Mouse (Mus musculus): ENCODE data around the gene Slc43a2. TPM values are rescaled to one million over a fixed set of nuclear protein-coding genes. Genes with fewer than 3 reads are reported as not detected.
"Not testable (repeated sequence)": the region's sequence is repeated elsewhere in the genome, so short reads cannot be mapped to it uniquely, and the experiment has no call there.

The Slc43a2 gene
- polyA plus RNA-seq, 1 experiment from 2014 or later, result 3.2 TPM

DNA sequence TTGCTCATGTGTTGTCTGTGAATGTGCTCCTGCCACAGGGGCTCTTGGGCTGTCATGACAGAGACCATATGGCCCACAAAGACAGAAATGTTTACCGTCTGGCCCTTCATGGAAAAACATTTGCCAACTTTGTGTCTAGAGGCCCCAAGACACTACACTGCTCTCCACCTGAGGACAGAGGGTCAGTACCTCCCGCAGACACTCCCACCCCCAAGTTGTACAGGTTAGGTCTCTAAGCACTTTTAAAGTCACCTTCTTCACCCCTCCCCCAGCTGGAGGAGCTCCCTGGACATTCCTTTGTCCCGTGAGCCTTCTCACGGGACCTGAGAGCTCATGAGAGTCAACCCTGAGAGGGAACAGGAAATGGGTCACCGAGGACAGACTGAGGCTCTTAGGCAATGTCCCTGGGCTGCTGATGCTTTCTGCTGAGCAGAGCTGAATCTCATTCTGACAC, 18.2 kb downstream of the Slc43a2 start:
- no peak for ATAC-seq (replicated peaks; ENCODE audit: insufficient number of reproducible peaks, low FRiP score, low TSS enrichment, low read depth)
- 39% methylated on average over 5 of the region's 5 CpGs for WGBS
- no peak overlapping the region for H3K4me3 ChIP-seq (ENCODE audit: low read depth, low read length)
- H3K27ac ChIP-seq (replicated peaks; ENCODE audit: low read depth, low read length), result no peak overlapping the region
- no peaks in the 10 kb centered on the region for H3K27me3 ChIP-seq (ENCODE audit: control insufficient read depth, insufficient read depth, low read length)
- no peak for DNase-seq (ENCODE audit: low spot score)
- H3K4me2 ChIP-seq (ENCODE audit: low read depth, low read length), result no peak overlapping the region
- peaks cover 10% of the 10 kb centered on the region; the same call in 1 of the 2 replicates for H3K4me1 ChIP-seq (ENCODE audit: control insufficient read depth, insufficient read depth, low read length)
- H3K36me3 ChIP-seq (replicated peaks; ENCODE audit: control insufficient read depth, insufficient read depth, low read depth, low read length), result no peaks in the 10 kb centered on the region
- H3K9me3 ChIP-seq (replicated peaks; ENCODE audit: control insufficient read depth, low read length), result no peaks in the 10 kb centered on the region
- H3K9ac ChIP-seq (replicated peaks; ENCODE audit: low read length), result no peak overlapping the region

DNA sequence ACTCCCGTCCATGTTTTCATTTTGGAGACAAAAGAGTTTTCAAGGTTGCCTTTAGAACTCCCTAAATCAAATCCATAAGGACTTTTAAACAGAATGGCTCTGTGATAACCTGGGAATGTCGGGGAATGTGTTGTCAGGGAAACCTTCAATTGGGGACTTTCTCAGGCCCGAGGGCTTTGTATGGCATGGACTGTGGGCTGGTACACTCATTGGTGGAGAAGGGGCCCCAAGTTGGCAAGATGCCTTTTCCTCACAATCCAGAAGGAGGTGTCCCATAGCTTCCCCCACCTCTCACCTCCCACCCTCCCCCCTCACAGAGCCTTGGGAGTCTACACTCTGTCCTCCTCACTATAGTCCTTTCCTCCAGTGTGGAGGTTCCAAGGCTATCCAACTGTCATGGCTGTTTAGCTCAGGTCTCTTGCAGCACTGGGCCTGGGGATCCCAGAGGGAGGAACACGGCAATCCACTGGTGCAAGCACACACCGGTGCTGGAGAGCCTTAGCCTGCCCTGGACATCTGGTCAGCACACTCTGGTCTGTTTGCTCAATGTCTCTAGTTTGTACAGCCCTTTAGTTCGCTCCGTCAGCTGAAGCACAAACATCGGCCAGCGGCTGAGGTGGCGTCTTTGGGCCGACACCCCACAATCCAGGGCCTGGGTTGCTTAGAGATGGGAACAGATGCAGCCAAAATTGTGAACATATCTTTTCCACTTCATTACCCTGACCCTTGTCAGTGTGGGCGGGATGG, 18.9 kb downstream of the Slc43a2 start:
- no peak overlapping the region for H3K9ac ChIP-seq (replicated peaks; ENCODE audit: low read length)
- no peak overlapping the region for H3K4me3 ChIP-seq (ENCODE audit: low read depth, low read length)
- no peak overlapping the region for H3K27ac ChIP-seq (replicated peaks; ENCODE audit: low read depth, low read length)
- 53% methylated on average over 12 of the region's 12 CpGs for WGBS
- DNase-seq (ENCODE audit: low spot score), result no peak
- H3K4me2 ChIP-seq (ENCODE audit: low read depth, low read length), result no peak overlapping the region
- no peaks in the 10 kb centered on the region for H3K27me3 ChIP-seq (ENCODE audit: control insufficient read depth, insufficient read depth, low read length)
- 0 out of 2 replicates have a peak, but pooled peaks have one; percentile 27 for ATAC-seq (replicated peaks; ENCODE audit: insufficient number of reproducible peaks, low FRiP score, low TSS enrichment, low read depth)
- H3K36me3 ChIP-seq (replicated peaks; ENCODE audit: control insufficient read depth, insufficient read depth, low read depth, low read length), result no peaks in the 10 kb centered on the region
- no peaks in the 10 kb centered on the region for H3K9me3 ChIP-seq (replicated peaks; ENCODE audit: control insufficient read depth, low read length)
- H3K4me1 ChIP-seq (ENCODE audit: control insufficient read depth, insufficient read depth, low read length), result peaks cover 10% of the 10 kb centered on the region; the same call in 1 of the 2 replicates

DNA sequence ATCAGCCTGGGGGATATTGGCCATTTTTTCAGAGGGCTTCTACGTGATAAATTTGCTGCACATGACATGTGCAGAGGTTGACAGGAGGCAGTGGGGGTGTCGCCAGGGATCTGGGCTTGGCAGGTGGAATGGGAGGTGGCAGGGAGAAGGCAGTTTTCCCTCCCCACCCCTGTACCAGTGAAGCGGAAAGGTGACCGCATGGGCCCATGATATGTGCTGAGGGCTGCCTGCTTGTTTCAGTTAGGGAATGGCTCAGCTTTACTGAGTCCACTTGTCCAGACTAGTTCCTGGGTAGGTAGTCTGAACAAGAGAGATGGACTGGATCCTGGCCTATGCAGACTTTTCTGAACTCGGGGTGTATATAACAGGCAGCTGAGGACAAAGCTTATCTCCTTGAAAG, 19.8 kb downstream of the Slc43a2 start:
- Histone ChIP-seq H3K9ac (replicated peaks; ENCODE audit: low read length) (no peak overlapping the region), H3K27ac (replicated peaks; ENCODE audit: low read depth, low read length) (no peak overlapping the region), H3K36me3 (replicated peaks; ENCODE audit: control insufficient read depth, insufficient read depth, low read depth, low read length) (no peaks in the 10 kb centered on the region), H3K9me3 (replicated peaks; ENCODE audit: control insufficient read depth, low read length) (no peaks in the 10 kb centered on the region), H3K27me3 (ENCODE audit: control insufficient read depth, insufficient read depth, low read length) (no peaks in the 10 kb centered on the region), H3K4me2 (ENCODE audit: low read depth, low read length) (no peak overlapping the region), H3K4me3 (ENCODE audit: low read depth, low read length) (no peak overlapping the region), H3K4me1 (ENCODE audit: control insufficient read depth, insufficient read depth, low read length) (peaks cover 10% of the 10 kb centered on the region; the same call in 1 of the 2 replicates)
- WGBS, result 91% methylated on average over 5 of the region's 5 CpGs
- ATAC-seq (replicated peaks; ENCODE audit: insufficient number of reproducible peaks, low FRiP score, low TSS enrichment, low read depth), result no peak
- DNase-seq (ENCODE audit: low spot score), result no peak

DNA sequence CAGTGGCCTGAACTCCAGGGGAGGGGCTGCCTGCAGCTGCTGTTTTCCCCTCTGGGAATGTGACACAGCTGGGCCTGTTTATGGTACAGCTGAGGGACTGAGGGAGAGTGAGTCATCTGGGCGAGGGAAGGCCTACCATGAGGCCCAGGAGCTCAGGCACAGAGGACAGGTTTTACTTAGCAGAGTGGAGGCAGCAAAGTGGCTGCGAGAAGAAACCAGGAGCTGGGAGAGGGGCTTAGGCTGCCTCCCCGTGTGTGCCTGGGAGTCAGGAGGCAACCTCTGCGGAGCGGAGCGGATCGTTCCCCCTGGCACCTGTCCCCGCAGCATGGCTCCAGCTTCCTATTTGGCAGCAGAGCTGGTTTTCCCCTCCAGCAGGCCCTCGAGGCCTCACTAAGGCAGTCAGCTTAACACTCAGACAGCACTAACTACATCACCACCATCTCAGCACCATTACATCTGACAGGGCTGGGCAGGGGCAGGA, 20.5 kb downstream of the Slc43a2 start:
- Histone ChIP-seq H3K9ac (replicated peaks; ENCODE audit: low read length) (peak overlapping the region; percentile 25; the same call in 1 of the 2 replicates), H3K9me3 (replicated peaks; ENCODE audit: control insufficient read depth, low read length) (no peaks in the 10 kb centered on the region), H3K27ac (replicated peaks; ENCODE audit: low read depth, low read length) (no peak overlapping the region), H3K4me1 (ENCODE audit: control insufficient read depth, insufficient read depth, low read length) (peaks cover 10% of the 10 kb centered on the region; the same call in 1 of the 2 replicates), H3K4me2 (ENCODE audit: low read depth, low read length) (no peak overlapping the region), H3K36me3 (replicated peaks; ENCODE audit: control insufficient read depth, insufficient read depth, low read depth, low read length) (no peaks in the 10 kb centered on the region), H3K27me3 (ENCODE audit: control insufficient read depth, insufficient read depth, low read length) (no peaks in the 10 kb centered on the region), H3K4me3 (ENCODE audit: low read depth, low read length) (no peak overlapping the region)
- 68% methylated on average over 9 of the region's 9 CpGs for WGBS
- ATAC-seq (replicated peaks; ENCODE audit: insufficient number of reproducible peaks, low FRiP score, low TSS enrichment, low read depth), result no peak
- DNase-seq (ENCODE audit: low spot score), result peak; percentile 31

DNA sequence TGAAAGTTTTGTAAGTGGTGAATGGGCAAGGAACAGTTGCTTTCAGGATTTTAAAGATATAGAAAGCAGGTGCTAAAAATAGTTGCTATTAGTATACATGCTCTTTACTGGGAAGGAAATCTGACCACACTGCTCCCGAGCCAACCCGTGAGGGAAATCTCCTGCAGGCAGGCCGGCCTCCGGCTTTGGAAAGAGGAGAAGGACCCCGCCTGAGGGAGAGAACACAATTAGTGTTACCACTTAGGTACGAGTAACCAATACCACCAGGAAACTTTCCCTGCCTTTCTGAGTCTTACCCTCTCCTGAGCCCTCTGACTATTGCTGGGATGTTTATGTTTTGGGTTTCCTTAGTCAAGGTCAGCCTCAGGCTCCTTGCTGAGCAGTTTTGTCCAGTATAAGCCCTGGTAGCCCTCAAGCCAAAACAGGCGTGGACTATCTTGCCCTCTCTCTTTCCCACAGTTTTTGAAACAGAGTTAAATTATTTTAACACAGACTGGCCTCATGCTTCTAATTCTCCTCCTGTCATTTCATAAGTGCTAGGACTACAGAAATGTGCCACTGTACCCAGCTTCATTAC, 21.5 kb downstream of the Slc43a2 start:
- ATAC-seq (replicated peaks; ENCODE audit: insufficient number of reproducible peaks, low FRiP score, low TSS enrichment, low read depth), result no peak
- Histone ChIP-seq H3K27me3 (ENCODE audit: control insufficient read depth, insufficient read depth, low read length) (no peaks in the 10 kb centered on the region), H3K4me1 (ENCODE audit: control insufficient read depth, insufficient read depth, low read length) (peaks cover 10% of the 10 kb centered on the region; the same call in 1 of the 2 replicates), H3K4me2 (ENCODE audit: low read depth, low read length) (no peak overlapping the region), H3K9me3 (replicated peaks; ENCODE audit: control insufficient read depth, low read length) (no peaks in the 10 kb centered on the region), H3K4me3 (ENCODE audit: low read depth, low read length) (no peak overlapping the region), H3K9ac (replicated peaks; ENCODE audit: low read length) (no peak overlapping the region), H3K36me3 (replicated peaks; ENCODE audit: control insufficient read depth, insufficient read depth, low read depth, low read length) (no peaks in the 10 kb centered on the region), H3K27ac (replicated peaks; ENCODE audit: low read depth, low read length) (no peak overlapping the region)
- peak; percentile 70 for DNase-seq (ENCODE audit: low spot score)
- 17% methylated on average over 7 of the region's 7 CpGs for WGBS

DNA sequence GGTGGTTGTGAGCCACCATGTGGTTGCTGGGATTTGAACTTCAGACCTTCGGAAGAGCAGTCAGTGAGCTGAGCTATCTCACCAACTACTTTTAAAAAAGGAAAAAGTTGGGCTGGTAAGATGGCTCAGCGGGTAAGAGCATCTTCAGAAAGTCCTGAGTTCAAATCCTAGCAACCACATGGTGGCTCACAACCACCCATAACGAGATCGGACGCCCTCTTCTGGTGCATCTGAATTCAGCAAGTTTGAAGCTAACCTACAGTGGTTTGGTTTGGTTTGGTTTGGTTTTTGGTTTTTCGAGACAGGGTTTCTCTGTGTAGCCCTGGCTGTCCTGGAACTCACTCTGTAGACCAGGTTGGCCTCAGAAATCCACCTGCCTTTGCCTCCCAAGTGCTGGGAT, 24.5 kb downstream of the Slc43a2 start:
- H3K4me2 ChIP-seq (ENCODE audit: low read depth, low read length); H3K4me3 ChIP-seq (ENCODE audit: low read depth, low read length); H3K9ac ChIP-seq (replicated peaks; ENCODE audit: low read length); H3K27me3 ChIP-seq (ENCODE audit: control insufficient read depth, insufficient read depth, low read length); H3K9me3 ChIP-seq (replicated peaks; ENCODE audit: control insufficient read depth, low read length); DNase-seq (ENCODE audit: low spot score); H3K27ac ChIP-seq (replicated peaks; ENCODE audit: low read depth, low read length); H3K4me1 ChIP-seq (ENCODE audit: control insufficient read depth, insufficient read depth, low read length); H3K36me3 ChIP-seq (replicated peaks; ENCODE audit: control insufficient read depth, insufficient read depth, low read depth, low read length); ATAC-seq (replicated peaks; ENCODE audit: insufficient number of reproducible peaks, low FRiP score, low TSS enrichment, low read depth): not testable (repeated sequence)
- 95% methylated on average over 6 of the region's 6 CpGs for WGBS

DNA sequence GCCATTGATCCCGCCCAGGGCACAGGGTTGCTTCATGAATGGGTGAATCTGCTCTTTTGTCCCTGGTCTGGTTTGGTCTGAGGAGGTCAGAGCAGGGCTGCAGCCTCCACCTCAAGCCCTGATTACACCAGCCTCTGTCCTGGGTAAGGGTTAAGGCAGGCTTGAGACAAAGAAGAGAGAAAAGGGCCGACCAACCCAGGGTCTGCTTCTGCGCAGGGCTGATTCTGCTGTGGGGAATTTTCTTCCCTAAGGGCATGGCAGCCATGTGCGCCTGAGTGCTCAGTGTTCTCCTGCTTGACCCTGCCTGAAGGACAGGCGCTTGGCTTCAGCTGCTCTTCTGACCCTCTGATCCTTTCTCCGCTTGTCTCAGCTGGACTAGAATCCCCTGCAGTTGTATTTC, 25.6 kb downstream of the Slc43a2 start:
- Histone ChIP-seq H3K4me1 (ENCODE audit: control insufficient read depth, insufficient read depth, low read length) (0 out of 2 replicates have a peak, but pooled peaks cover 1% of the 10 kb centered on the region), H3K9me3 (replicated peaks; ENCODE audit: control insufficient read depth, low read length) (no peaks in the 10 kb centered on the region), H3K4me3 (ENCODE audit: low read depth, low read length) (no peak overlapping the region), H3K27ac (replicated peaks; ENCODE audit: low read depth, low read length) (no peak overlapping the region), H3K9ac (replicated peaks; ENCODE audit: low read length) (no peak overlapping the region), H3K4me2 (ENCODE audit: low read depth, low read length) (no peak overlapping the region), H3K27me3 (ENCODE audit: control insufficient read depth, insufficient read depth, low read length) (no peaks in the 10 kb centered on the region), H3K36me3 (replicated peaks; ENCODE audit: control insufficient read depth, insufficient read depth, low read depth, low read length) (no peaks in the 10 kb centered on the region)
- 54% methylated on average over 6 of the region's 6 CpGs for WGBS
- ATAC-seq (replicated peaks; ENCODE audit: insufficient number of reproducible peaks, low FRiP score, low TSS enrichment, low read depth), result no peak
- DNase-seq (ENCODE audit: low spot score), result no peak

DNA sequence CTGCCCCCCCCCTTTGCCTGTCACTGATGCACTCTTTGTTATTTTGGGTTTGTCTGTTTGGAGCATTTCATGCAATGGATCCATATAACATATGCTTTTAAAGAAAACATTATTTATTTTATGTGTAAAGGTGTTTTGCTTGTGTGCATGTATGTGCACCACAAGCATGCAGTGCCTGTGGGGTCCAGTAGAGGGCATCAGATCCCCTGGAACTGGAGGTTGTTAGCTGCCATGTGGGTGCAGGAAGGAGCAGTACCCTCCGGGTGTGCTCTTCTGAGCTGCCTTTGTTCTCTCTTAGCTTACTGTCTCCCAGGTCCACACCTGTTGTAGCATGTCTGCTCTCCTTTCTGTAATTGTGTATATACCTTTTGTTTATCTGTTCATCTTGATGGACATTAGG, 26.6 kb downstream of the Slc43a2 start:
- Histone ChIP-seq H3K4me2 (ENCODE audit: low read depth, low read length) (no peak overlapping the region), H3K4me1 (ENCODE audit: control insufficient read depth, insufficient read depth, low read length) (no peaks in the 10 kb centered on the region), H3K9ac (replicated peaks; ENCODE audit: low read length) (no peak overlapping the region), H3K27ac (replicated peaks; ENCODE audit: low read depth, low read length) (no peak overlapping the region), H3K36me3 (replicated peaks; ENCODE audit: control insufficient read depth, insufficient read depth, low read depth, low read length) (no peaks in the 10 kb centered on the region), H3K27me3 (ENCODE audit: control insufficient read depth, insufficient read depth, low read length) (no peaks in the 10 kb centered on the region), H3K9me3 (replicated peaks; ENCODE audit: control insufficient read depth, low read length) (no peaks in the 10 kb centered on the region), H3K4me3 (ENCODE audit: low read depth, low read length) (no peak overlapping the region)
- WGBS, result 90% methylated on average over 1 of the region's 1 CpGs
- no peak for ATAC-seq (replicated peaks; ENCODE audit: insufficient number of reproducible peaks, low FRiP score, low TSS enrichment, low read depth)
- no peak for DNase-seq (ENCODE audit: low spot score)
